In the genomic region with DNA sequence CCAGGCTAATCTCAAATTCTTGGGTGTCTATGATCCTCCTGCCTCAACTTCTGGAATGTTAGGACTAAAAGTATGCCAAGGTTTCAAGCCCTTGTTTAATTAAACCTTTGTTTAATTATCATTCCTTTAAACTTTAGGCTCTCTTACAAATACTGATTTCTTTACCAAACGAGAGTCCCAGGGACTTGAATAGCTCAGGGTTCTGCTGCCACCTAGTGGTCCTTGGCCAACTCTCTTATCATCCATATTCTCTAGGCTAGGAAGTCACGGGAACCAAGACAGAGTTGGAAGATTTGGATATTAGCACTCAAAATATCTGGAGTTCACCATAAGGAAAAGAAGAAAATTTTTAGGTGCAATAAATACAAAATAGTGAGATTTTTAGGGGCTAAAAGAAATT, we compare ENCODE assay signal across 8 mouse cellular contexts. TPM values are rescaled to one million over a fixed set of nuclear protein-coding genes. Genes with fewer than 3 reads are reported as not detected.
A peak's percentile ranks its signal among the peaks of the same experiment; 100 is the strongest.
DNase-seq lines count a peak whose midpoint lies in the region; ATAC-seq and TF ChIP-seq lines count a peak whose summit lies in the region.
"Had no signal": no experiment of that assay in that cellular context is flagged by ENCODE, and none has a peak within 500 bp of the region (broad histone marks: within the 10 kb centered on the region; RNA-seq: fewer than 3 reads in every experiment).

No protein-coding gene starts in this region.

- H3K36me3 ChIP-seq in lung, postnatal 0 days (ENCODE audit: insufficient read depth, low read length), result no peaks in the 10 kb centered on the region
- H3K36me3 ChIP-seq: lung, embryonic 15.5 days had no signal

- H3K4me2 ChIP-seq in lung, postnatal 0 days (replicated peaks; ENCODE audit: low read depth, low read length), result no peak overlapping the region
- H3K4me2 ChIP-seq: lung, embryonic 15.5 days had no signal

- peak; percentile 87 for ATAC-seq in CD4-positive, CD25-positive, alpha-beta regulatory T cell, adult 4 months
- no peak for ATAC-seq in lung, postnatal 0 days

- no peak overlapping the region for H3K4me3 ChIP-seq in lung, postnatal 0 days (ENCODE audit: low read depth, low read length)
- H3K4me3 ChIP-seq: lung, embryonic 15.5 days had no signal

- TF ChIP-seq EP300 in lung, postnatal 0 days (IDR thresholded peaks at IDR 0.05), result no peak

- WGBS in lung, postnatal 0 days, result 6% methylated on average over 2 of the region's 2 CpGs

- peak; percentile 75 for DNase-seq in R1 (ENCODE audit: low read depth, low spot score)
- DNase-seq in cerebellum, postnatal 14 days, result peak; percentile 84 to 88
- DNase-seq in gastrocnemius, postnatal 36 days, result peak; percentile 29 to 63
- DNase-seq in layer of hippocampus, adult 11-12 months (ENCODE audit: low spot score), result peak; percentile 86
- peak; percentile 90 for DNase-seq in lung, postnatal 0 days (ENCODE audit: low spot score)
- DNase-seq in right cerebral cortex, postnatal 36 days (ENCODE audit: low spot score in 2 of 2), result peak; percentile 59 to 65

- no peaks in the 10 kb centered on the region for H3K9me3 ChIP-seq in lung, postnatal 0 days (ENCODE audit: low read length)
- H3K9me3 ChIP-seq: lung, embryonic 15.5 days had no signal

- H3K27me3 ChIP-seq in lung, postnatal 0 days (replicated peaks; ENCODE audit: insufficient read depth, low read length), result no peaks in the 10 kb centered on the region
- H3K27me3 ChIP-seq: lung, embryonic 15.5 days had no signal

- intact Hi-C loops in gastrocnemius, postnatal 36 days (cut with DNase I), result loop anchor here (5.0 to 10.0 kb wide), 2 partner anchors 53 to 156 kb away; no protein-coding TSS in a partner anchor

- TF ChIP-seq CTCF in lung, postnatal 0 days (IDR thresholded peaks at IDR 0.05), result peak; percentile 87

- H3K27ac ChIP-seq in lung, postnatal 0 days (ENCODE audit: low read length), result no peak overlapping the region
- H3K27ac ChIP-seq: lung, embryonic 15.5 days had no signal

- H3K9ac ChIP-seq in lung, postnatal 0 days (replicated peaks; ENCODE audit: low read depth), result no peak overlapping the region
- H3K9ac ChIP-seq: lung, embryonic 15.5 days had no signal

- H3K4me1 ChIP-seq in lung, postnatal 0 days (ENCODE audit: insufficient read depth, low read depth, low read length), result no peaks in the 10 kb centered on the region
- H3K4me1 ChIP-seq: lung, embryonic 15.5 days had no signal

RNA-seq across cellular contexts. Expression of a gene that starts 28.0 kb away (rescaled TPM):
- polyA plus RNA-seq in CD4-positive, CD25-positive, alpha-beta regulatory T cell, adult 4 months (2017; shearing (Covaris generic)), result 10 to 100 TPM; 21.5 to 31.7 TPM
- 10 to 100 TPM; 87.5 to 92.0 TPM for total RNA-seq in gastrocnemius, postnatal 36 days (2021)
- polyA plus RNA-seq in lung, postnatal 0 days (2015; fragmentation: Nextera tagmentation; extraction: Ambion mirVana), result 66.6 and 69.7 TPM in 2 replicates

RNA-seq across cellular contexts. Expression of a gene that starts 35.8 kb away (rescaled TPM):
- polyA plus RNA-seq in CD4-positive, CD25-positive, alpha-beta regulatory T cell, adult 4 months (2017; shearing (Covaris generic)), result under 1 TPM in 1 of 2 experiments, not detected in 1; 0.49 TPM
- total RNA-seq in gastrocnemius, postnatal 36 days (2021), result not detected
- polyA plus RNA-seq in lung, postnatal 0 days (2015; fragmentation: Nextera tagmentation; extraction: Ambion mirVana), result 0.14 and 0.20 TPM in 2 replicates
- polyA plus RNA-seq: lung, embryonic 15.5 days had no signal
